Mouse (Mus musculus) cortical plate, adult 2 months (tissue): Measurements from ENCODE around the gene Dusp14. TPM values are rescaled to one million over a fixed set of nuclear protein-coding genes. Genes with fewer than 3 reads are reported as not detected.
A peak's percentile ranks its signal among the peaks of the same experiment; 100 is the strongest.

Experiments
- H3K27ac ChIP-seq: fragments of 200-500 bp; 2 replicates; pipeline ENCODE4 v1.5.1; 2012; ENCODE audit warnings: low read length, control low read depth, inconsistent platforms; ENCODE audit not compliant: insufficient read depth
- H3K4me1 ChIP-seq: fragments of 200-500 bp; 2 replicates; pipeline ENCODE4 v1.6.1; 2011; ENCODE audit warnings: low read length; ENCODE audit not compliant: control insufficient read depth, insufficient read depth
- H3K4me3 ChIP-seq: fragments of 200-500 bp; 2 replicates; pipeline ENCODE4 v1.5.1; 2011; ENCODE audit warnings: mild to moderate bottlenecking, low read length, control low read depth; ENCODE audit not compliant: insufficient read depth
- CTCF ChIP-seq: fragments of 200-500 bp; IDR thresholded peaks from 2 replicates; pipeline ENCODE4 v1.5.1; 2011; ENCODE audit warnings: mild to moderate bottlenecking, control low read depth, low read length; ENCODE audit not compliant: insufficient read depth; ENCODE audit errors: extremely low read depth
- POLR2A ChIP-seq: fragments of 200-500 bp; IDR thresholded peaks from 2 replicates; pipeline ENCODE4 v1.6.1; 2011; ENCODE audit warnings: mild to moderate bottlenecking, low read length, control low read depth; ENCODE audit not compliant: insufficient read depth; ENCODE audit errors: extremely low read depth
- polyA plus RNA-seq: library from polyadenylated mRNA; depleted of rRNA; stranded (reverse); fragments of >200 nt; gene quantifications from 2 replicates; pipeline ENCODE4 v1.2.3, GENCODE M21; 2012

Dusp14 gene
- polyA plus RNA-seq, 1 experiment: 119 TPM

DNA sequence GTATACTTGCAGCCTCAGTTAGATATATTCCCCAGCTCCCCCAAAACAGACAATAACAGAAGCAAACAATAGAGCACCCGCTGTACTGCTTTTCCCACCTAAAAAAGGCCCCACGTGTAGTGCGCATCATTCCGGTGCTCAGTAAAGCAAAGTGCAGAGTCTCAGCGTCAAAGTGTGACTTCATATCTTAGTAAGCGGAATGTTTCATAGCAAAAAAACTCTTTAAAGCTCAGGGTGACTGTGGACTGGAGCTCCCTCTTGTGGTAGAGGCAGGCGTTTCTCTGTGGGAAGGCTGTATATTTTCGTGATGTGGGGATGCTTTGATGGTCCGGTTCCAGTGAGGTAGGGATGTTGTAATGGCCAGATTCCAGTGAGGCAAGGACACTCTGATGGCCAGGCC is 37.1 kb downstream of the Dusp14 start:
- no peak overlapping the region for H3K27ac ChIP-seq
- no peaks in the 10 kb centered on the region for H3K4me1 ChIP-seq
- H3K4me3 ChIP-seq: no peak overlapping the region
- TF ChIP-seq CTCF: peak; percentile 79
- TF ChIP-seq POLR2A: no peak

DNA sequence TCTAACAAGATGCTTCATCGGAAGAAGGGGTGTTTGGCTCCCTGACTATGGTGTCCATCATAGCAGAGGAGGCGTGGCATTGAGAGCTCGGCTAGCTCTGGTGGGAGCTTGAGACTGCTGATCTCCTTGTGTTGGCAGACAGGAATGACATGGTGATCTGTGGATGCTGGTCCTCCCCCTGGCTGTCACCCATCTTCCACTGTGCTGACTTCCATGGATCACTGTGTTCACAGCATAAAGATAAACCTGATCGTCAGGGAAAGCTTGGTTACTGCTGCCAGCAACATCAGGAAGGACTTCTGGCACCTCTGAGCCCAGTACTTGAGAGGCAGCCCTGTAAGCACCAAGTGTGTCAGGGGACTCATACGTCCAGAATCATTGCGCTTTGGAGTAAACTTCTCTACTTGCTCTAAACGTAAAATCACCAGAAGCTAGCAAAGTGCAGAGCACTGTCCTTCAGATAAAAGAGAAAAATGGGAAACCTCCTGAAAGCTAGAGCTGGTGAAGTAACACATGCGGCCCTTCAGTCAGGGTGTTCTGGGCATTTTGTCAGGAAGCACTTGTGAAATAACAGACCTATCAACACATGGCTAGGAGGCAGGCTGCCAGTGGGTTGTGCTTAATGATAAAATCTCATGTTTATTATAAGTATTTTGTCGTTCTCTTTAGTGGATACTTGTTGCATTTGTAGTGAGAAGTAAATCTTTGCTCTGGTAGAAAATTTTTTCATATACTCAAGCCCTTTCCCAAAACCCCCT is 40.6 kb downstream of the Dusp14 start:
- no peak overlapping the region for H3K27ac ChIP-seq
- no peak for TF ChIP-seq POLR2A
- TF ChIP-seq CTCF: no peak
- no peaks in the 10 kb centered on the region for H3K4me1 ChIP-seq
- no peak overlapping the region for H3K4me3 ChIP-seq

DNA sequence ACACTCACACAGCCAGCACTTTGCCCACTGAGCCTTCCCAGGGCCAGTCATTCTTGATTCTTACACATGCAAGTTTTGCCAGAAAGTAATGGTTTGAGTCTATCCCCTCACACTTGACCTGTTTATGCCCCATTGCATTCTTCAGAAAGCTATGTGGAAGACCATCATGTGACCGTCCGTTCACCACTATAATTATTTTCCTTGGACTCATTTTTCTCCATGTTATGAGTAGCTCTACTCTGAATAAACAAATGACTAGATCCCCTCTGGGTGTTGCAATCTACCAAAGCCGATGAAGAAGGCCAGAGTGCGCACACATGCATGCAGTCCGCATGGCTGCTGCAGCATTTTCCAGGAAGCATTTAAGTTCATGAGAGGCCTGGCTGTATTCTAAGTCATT is 41.8 kb downstream of the Dusp14 start:
- Histone ChIP-seq H3K4me1 (no peaks in the 10 kb centered on the region), H3K27ac (no peak overlapping the region), H3K4me3 (no peak overlapping the region)
- no peak for TF ChIP-seq CTCF
- no peak for TF ChIP-seq POLR2A

DNA sequence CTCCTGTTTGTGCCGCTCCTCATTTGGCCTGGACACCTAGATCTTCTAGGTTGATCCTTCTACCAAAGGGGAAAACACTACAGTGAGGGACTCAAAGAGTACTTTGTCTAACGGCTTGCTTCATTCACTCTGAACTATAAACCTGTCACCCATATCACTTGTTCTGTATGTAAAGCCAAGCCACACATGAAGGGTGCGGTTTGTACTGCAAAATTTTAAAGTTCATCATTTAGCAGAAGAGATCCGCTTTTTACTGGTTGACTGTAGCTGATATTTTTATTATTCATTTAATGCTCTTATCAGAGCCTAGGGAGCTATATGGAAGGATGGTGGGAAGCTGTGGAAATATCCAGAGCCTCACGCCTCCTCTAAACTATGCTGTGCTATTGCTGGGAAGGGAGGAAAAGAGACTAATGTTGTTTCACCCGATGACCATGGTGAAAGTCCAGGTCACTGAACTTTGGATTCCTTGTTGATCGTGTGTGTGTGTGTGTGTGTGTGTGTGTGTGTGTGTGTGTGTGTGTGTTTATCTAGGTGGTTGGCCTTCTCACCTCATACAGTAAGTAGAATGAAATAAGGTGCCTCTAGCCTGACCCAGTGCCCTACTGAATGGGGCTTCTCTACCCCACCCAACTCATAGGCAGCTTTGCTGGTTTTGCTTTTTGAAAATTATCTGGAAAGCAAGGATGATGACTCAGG is 52.1 kb downstream of the Dusp14 start:
- H3K4me3 ChIP-seq: no peak overlapping the region
- H3K4me1 ChIP-seq: peaks cover 3% of the 10 kb centered on the region; the same call in 1 of the 2 replicates
- no peak for TF ChIP-seq POLR2A
- TF ChIP-seq CTCF: no peak
- H3K27ac ChIP-seq: no peak overlapping the region

DNA sequence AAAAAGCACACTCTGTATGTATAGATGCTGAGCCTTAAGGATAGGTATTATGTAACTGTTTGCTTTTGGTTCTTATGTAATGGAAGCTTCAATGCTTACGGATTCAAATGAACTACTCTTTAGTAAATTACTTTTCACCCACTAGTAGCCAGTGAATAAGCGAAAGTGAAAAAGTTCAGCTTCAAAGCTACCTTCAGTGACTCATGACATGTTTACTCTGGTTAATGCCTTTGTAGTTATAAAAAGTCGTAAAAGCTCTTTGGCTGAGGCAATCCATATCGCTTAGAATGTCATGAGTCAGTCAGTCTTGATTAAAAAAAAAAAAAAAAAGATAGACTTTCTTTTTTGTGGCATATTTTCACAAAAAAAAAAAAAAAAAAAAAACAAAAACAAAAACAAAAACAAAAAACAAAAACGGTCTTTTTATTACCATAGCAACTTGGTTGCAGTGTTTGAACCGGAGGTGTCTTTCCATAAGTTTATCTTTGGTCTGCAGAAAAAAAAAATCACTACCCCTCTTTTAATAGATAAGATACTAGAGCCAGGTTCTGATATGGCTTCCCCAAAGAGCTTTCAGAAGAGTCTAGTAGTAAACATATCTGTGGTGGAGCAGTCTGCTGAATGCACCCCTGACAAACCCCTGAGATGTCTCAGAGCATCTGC is 52.8 kb downstream of the Dusp14 start:
- peaks cover 3% of the 10 kb centered on the region; the same call in 1 of the 2 replicates for H3K4me1 ChIP-seq
- H3K4me3 ChIP-seq: no peak overlapping the region
- TF ChIP-seq POLR2A (no peak), CTCF (no peak)
- no peak overlapping the region for H3K27ac ChIP-seq

DNA sequence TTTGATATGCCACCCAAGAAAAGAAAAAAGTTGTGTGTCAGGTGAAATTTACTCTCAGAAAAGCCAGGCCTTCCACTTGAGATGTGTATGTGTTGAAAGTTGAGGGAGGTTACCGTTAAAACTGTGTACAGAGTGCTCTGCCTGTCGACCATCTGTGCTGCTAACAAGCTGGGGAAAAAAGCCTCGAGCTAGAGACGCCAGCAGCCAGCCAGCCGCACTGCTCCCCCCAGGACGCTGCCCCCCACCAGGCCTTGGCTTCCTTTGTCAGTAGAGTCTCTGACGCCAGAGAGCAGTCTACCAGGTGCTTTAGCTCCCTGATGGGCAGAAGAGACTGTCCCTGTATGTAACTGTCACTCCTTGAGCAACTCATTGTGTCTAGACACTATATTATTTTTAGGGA is 56.0 kb downstream of the Dusp14 start:
- H3K4me1 ChIP-seq: peaks cover 7% of the 10 kb centered on the region
- no peak overlapping the region for H3K27ac ChIP-seq
- TF ChIP-seq CTCF (no peak), POLR2A (no peak)
- H3K4me3 ChIP-seq: no peak overlapping the region

DNA sequence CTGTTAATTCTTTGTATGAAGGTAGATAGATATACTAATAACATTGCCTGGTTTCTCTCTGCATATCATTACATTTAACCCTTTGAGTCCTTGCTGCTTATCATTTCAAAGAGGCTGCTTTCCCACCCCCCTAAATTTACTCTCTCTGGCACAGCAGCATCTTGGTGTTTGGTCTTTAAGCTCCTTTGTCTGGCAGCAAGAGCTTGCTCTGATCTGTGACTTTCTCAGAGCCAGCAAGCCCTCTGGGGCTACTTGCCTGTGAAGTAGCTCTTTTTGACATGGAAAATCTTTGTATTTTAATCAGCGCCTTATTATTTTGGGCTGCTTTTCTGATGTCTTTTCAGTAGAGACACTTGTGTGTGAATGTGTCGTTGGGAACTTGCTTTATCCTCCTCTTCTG is 57.5 kb downstream of the Dusp14 start:
- Histone ChIP-seq H3K27ac (no peak overlapping the region), H3K4me3 (no peak overlapping the region), H3K4me1 (peaks cover 7% of the 10 kb centered on the region)
- TF ChIP-seq POLR2A (no peak), CTCF (no peak)

DNA sequence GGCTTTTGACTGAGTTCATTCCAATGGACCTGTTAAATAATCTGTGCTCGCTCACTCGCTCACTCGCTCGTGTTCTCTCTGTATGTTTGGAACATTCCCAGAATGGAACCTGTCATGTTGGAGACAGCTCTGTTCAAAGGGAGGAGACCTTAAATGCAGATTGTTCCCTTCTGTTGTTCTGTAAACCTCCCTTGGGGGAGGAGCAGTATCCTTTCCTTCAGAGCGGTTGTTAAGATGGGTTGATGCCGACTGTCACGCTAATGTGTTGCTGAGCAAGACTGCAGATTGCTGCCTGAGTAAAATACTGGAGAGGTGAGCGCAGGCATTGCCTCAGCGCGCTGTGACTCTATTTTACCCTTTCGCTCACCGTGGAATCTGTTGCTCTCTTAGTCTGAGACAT is 58.0 kb downstream of the Dusp14 start:
- H3K27ac ChIP-seq: no peak overlapping the region
- no peak for TF ChIP-seq POLR2A
- TF ChIP-seq CTCF: no peak
- H3K4me3 ChIP-seq: no peak overlapping the region
- peaks cover 7% of the 10 kb centered on the region for H3K4me1 ChIP-seq

DNA sequence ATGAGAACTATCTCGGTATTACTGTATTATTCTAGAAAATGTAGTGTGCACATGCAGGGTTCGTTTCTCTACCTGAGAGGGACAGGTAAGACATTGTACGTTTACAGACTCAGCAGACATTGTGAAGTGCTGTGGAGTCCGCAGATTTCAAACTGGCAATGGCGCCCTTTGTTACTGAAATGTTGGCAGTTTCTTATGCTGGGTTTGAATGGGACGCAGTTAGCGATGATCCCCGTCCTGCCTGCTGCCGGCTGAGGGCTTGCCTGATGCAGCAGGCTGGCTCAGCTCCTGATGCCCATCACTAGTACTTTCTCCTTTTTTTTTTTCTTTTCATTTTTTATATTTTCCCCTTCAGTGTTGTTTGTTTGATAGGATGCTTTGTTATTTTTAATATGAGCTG is 58.6 kb downstream of the Dusp14 start:
- Histone ChIP-seq H3K4me3 (no peak overlapping the region), H3K27ac (no peak overlapping the region), H3K4me1 (peaks cover 7% of the 10 kb centered on the region)
- no peak for TF ChIP-seq POLR2A
- TF ChIP-seq CTCF: no peak
